Mouse (Mus musculus) CD8-positive naive resting alpha-beta T cell, adult 2 months (primary cell): ENCODE measurements around the gene Pla2g5.

ENCODE experiments used
- DNase-seq, 2 experiments: peaks; one replicate each; pipeline ENCODE4 v3.0.0; 2022; ENCODE audit warnings: low read depth in 2 of 2, low spot score in 2 of 2

The Pla2g5 gene

GRCm38 (mm10) chr4:138800134-138800744 is 63.0 kb downstream of the Pla2g5 start:
- DNase-seq, result no peak

DNA sequence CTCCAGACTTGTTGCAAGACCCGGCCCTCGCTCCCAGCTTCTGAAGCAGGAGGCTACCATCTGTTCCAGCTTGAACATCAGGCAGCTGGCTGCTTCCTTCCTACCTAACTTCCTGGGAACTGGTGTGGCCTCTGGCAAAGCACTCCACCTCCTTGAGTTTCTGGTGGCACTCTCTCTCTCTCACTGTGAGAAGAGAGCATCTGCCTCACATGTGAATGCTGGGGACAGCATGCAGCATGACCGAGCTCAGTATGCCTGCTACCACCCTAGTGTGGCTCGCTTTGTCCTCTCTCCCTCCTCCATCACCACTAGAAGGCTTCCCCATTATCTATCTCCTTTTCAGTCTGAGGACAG is 66.1 kb downstream of the Pla2g5 start:
- DNase-seq, result no peak

- DNase-seq, result no peak
Measured at GRCm38 (mm10) chr4:138796513-138797216, 66.6 kb downstream of the Pla2g5 start.

GRCm38 (mm10) chr4:138794344-138794743 is 68.9 kb downstream of the Pla2g5 start:
- no peak for DNase-seq

- no peak for DNase-seq
Measured at GRCm38 (mm10) chr4:138793276-138793675, 70.0 kb downstream of the Pla2g5 start.

GRCm38 (mm10) chr4:138792599-138792998 is 70.7 kb downstream of the Pla2g5 start:
- no peak for DNase-seq

- DNase-seq, result no peak
Measured at GRCm38 (mm10) chr4:138791452-138791851, 71.8 kb downstream of the Pla2g5 start.

DNA sequence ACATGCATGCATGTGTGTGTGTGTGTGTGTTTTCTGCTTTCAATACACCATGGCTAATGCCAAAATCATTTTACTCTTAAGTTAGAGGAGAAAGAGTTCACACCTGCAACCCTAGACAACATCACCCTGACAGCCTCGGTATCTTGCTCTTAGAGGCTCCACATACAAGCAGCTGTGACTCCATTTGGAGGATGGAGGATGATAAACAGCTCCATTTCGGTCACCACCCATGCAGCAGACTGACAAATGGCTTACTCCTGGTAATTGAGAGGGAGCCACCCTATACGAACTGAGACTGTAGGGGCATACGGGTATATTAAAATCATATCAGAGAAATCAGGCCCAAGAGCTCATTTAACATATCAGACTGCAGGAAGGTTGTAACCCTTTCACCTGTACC is 74.9 kb downstream of the Pla2g5 start:
- DNase-seq, result no peak

DNA sequence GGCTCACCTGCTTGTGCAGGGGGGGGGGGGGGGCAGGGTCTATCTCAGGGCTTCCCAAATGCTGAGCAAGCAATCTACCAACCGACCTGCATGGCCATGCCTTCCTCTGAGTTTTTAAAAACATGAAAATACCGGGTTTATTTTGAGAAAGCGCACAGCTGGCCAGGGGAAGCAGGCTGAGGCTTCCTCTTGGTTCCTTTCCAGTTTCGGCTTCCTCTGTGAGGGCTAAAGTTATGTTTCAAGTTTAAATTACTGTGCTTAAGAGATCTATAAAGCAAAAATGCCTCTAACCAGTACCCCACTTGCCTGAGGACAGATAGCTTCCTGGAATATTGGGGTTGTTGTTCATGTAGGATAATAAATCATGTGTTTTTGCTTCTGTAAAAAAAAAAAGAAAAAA is 77.1 kb downstream of the Pla2g5 start:
- DNase-seq, result no peak

DNA sequence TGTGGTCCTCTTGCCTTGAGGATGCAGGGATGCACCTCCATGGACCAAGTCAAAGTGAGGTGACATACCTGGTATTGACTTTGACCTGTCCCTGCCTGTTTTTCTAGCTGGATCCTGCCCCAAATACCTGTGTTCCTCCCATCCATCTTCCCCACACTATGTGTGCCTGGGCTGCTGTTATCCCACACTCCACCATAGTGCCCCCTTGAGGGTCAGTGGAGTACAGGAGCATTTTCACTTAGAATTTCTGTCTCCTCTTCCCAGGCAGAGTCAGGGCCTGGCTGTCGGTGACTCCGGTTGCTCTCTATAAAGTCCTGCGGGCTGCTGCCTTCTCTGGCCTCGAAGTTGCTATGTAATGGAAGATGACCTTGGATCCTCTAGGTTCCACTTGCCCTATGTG is 77.6 kb downstream of the Pla2g5 start:
- no peak for DNase-seq

- DNase-seq, result no peak
Measured at GRCm38 (mm10) chr4:138782098-138782497, 81.2 kb downstream of the Pla2g5 start.

DNA sequence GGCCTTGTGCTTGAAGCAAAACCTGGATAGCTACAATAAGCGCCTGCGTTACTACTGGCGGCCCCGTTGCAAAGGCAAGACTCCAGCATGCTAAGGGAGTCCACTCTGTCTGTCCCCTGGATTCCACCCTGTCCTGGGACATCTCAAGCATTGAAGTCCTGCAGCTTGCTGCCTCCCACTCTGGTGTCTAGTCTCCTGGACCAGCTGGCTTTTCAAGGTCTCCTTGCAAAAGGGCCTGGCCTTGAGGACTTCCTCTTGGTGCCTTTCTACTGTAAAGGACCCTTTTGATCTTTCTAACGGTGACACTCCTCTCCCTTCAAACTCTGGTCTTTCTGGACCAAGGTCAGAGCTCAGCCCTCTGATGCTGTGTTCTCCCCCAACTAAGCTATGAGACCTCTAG is 83.0 kb downstream of the Pla2g5 start:
- DNase-seq, result no peak

GRCm38 (mm10) chr4:138777417-138778407 is 85.6 kb downstream of the Pla2g5 start:
- DNase-seq, result no peak

DNA sequence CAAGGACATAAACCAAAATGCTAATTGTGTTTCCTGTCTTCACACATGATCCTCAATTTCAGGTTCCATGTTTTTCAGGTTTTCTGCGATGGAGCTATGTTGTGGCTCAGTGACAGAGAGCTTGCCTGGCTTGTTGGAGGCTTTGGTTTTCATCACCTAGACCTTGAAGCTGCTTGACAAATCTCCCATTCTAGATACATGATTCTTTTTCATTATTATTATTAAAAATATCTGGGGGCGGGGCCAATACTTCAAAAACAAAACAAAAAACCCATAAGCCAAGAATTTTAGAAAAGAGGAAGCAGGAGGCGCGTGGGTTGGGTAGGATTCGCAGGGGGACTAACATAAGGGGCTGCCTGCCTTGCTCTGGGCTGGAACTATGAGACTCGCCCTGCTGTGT is 87.8 kb downstream of the Pla2g5 start, which contains the start of gene Pla2g2d:
TSS of gene Pla2g2d (plus strand) at position 301 of the 400 bp plus-strand sequence.
- DNase-seq, result no peak

DNA sequence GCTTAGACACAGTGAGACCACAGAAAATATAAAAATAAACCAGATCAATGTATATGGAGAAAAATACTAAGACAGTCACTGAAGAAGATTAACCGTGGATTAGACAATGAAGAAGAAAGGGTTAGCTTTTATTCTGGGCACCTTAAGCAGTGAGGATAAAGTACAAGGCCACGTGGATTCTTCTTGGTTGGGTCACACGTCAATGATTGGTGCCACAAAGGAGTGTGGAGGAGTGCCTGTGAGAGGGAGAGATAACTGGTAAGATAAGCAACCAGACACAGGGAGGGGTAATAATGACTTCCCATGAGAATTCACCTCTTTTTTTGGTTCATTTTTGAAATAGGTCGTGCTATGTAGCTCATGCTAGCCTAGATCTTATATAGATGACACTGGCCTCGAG is 90.9 kb downstream of the Pla2g5 start:
- DNase-seq, result no peak

GRCm38 (mm10) chr4:138771970-138772369 is 91.3 kb downstream of the Pla2g5 start:
- no peak for DNase-seq

DNA sequence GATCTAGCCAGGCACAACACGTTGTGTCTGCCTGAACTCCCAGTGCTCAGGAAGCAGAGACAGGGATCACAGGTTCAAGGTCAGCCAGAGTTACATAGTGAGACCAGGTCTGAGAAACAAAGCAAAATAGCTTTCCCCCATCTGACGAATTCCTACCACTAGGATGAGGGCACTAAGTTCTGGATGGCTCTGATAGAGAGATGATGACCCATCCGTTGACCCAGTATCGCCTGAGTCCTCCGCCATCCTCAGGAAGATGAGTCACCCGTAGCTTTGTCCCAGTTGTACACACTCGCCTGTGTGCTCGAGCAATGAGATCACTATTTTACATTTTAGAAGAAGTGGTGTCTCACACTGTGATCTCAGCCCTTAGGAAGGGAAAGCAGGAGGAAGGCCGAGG is 101.0 kb downstream of the Pla2g5 start:
- DNase-seq, result no peak

DNA sequence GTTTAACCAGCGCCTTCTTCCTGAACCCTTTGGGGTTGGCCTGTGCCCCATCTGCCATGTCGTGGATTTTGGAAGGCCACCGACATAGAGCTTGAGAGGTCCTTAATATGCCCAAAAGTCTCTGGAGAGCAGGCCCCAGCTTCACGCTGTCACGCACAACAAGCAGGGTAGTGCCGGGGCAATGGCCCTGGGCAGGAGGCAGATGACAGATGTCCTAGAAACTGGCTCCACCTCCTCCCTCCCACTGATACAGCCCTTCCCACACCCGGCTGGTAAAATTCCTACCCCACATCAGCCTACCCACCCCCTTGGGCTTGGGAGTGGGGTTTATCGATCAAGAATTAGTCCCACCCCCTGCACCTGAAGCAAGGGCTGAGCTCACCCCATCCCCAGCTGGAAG is 105.9 kb downstream of the Pla2g5 start, which contains the start of gene Pla2g2f:
TSS of gene Pla2g2f (minus strand) at position 211 of the 400 bp plus-strand sequence.
- DNase-seq, result no peak

DNA sequence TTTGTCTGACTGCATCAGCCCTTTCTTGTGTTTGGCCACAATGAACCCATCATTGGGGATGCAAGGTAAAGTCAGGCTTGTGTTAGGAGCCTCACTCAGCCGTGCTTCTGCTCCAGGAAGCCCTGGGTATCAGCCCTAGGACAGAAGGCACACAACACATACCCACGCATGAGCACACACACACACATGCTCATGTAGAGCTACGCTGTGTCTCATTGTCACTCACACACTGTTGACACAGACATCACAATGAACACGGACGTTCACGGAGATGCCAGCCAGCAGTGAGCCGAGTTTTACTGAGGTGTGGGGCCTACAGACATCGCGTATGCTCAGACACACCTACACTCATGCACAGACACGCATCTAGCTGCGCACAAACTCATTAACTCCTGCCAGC is 107.3 kb downstream of the Pla2g5 start:
- no peak for DNase-seq

- no peak for DNase-seq
Measured at GRCm38 (mm10) chr4:138755439-138755838, 107.8 kb downstream of the Pla2g5 start.

DNA sequence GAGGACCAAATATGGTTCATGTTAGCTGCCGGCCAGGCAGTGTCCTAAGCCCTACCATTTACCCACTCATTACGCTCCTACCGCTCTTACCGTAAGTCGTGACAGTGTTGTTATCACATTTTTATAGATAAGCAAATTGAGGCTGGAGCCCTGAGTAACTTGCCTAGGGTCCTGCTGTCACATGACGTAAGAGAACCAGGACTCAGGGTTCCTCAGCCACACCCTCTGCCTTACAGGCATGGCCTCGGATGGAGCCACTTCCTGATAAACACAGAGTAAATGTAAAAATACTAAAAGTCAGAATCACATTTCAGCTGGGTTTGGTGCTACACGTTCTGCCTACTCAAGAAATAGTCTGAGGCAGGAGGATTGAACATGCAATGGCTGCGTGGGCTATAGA is 108.8 kb downstream of the Pla2g5 start:
- no peak for DNase-seq

DNA sequence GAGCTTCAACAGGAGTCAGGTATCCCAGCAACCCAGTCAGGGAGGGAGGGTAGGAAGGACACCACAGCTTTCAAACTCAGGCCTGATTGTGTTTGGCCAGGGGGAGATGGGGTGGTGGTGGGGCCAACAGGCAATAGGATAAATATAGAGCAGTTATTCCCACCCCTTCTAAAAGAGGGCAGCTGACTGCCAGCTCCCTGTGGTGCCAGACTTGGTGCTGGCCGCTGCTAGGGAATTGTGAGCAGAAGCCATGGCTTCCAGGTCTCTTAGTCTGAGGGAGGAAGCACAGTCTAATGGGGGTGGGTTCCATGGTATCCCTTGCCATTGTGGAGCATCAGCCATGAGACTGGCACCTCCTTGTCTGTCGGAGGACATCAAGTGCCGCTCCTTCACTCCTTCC is 109.7 kb downstream of the Pla2g5 start:
- DNase-seq, result no peak
